Mouse (Mus musculus) spleen, adult 18-20 months (tissue): Measurements from ENCODE around the gene Mrpl38.
A peak's percentile ranks its signal among the peaks of the same experiment; 100 is the strongest.

ENCODE experiments used
- DNase-seq, 2 experiments: peaks; one replicate each; pipeline ENCODE4 v3.0.0; 2022; ENCODE audit warnings: mixed read lengths in 2 of 2

The Mrpl38 gene

GRCm38 (mm10) chr11:116138468-116139138 is at the start of gene Mrpl38:
TSS of gene Mrpl38 (minus strand) at chr11:116138868.
- peak; percentile 76 to 79 for DNase-seq

GRCm38 (mm10) chr11:116187226-116187930 is 48.7 kb upstream of the Mrpl38 start:
- no peak for DNase-seq

- no peak for DNase-seq
Measured at GRCm38 (mm10) chr11:116186360-116186759, 47.7 kb upstream of the Mrpl38 start.

- DNase-seq = no peak
Measured at GRCm38 (mm10) chr11:116185836-116186235, 47.2 kb upstream of the Mrpl38 start.

GRCm38 (mm10) chr11:116178411-116179121 is 39.9 kb upstream of the Mrpl38 start:
- DNase-seq = no peak

- no peak for DNase-seq
Measured at GRCm38 (mm10) chr11:116176010-116176409, 37.3 kb upstream of the Mrpl38 start.

- no peak for DNase-seq
Measured at GRCm38 (mm10) chr11:116174775-116175448, 36.2 kb upstream of the Mrpl38 start.

GRCm38 (mm10) chr11:116171959-116172358 is 33.3 kb upstream of the Mrpl38 start:
- no peak for DNase-seq

- DNase-seq = no peak
Measured at GRCm38 (mm10) chr11:116170003-116170800, 31.5 kb upstream of the Mrpl38 start.

GRCm38 (mm10) chr11:116169214-116169613 is 30.5 kb upstream of the Mrpl38 start:
- DNase-seq = no peak

GRCm38 (mm10) chr11:116167884-116168439 is 29.3 kb upstream of the Mrpl38 start, which contains the start of gene Fbf1:
TSS of gene Fbf1 (minus strand) at chr11:116168166.
- peak; percentile 87 to 92 for DNase-seq

GRCm38 (mm10) chr11:116167232-116167631 is 28.6 kb upstream of the Mrpl38 start:
- DNase-seq = no peak

- DNase-seq = no peak
Measured at GRCm38 (mm10) chr11:116163002-116163401, 24.3 kb upstream of the Mrpl38 start.

- DNase-seq = no peak
Measured at GRCm38 (mm10) chr11:116162146-116162545, 23.5 kb upstream of the Mrpl38 start.

- DNase-seq = no peak
Measured at GRCm38 (mm10) chr11:116161312-116161711, 22.6 kb upstream of the Mrpl38 start.

- no peak for DNase-seq
Measured at GRCm38 (mm10) chr11:116150960-116151359, 12.3 kb upstream of the Mrpl38 start.

GRCm38 (mm10) chr11:116149341-116149740 is 10.7 kb upstream of the Mrpl38 start:
- DNase-seq = no peak

- DNase-seq = no peak
Measured at GRCm38 (mm10) chr11:116148761-116149221, 10.1 kb upstream of the Mrpl38 start.

GRCm38 (mm10) chr11:116146294-116146985 is 7.8 kb upstream of the Mrpl38 start:
- no peak for DNase-seq

GRCm38 (mm10) chr11:116145481-116146293 is 7.0 kb upstream of the Mrpl38 start:
- no peak for DNase-seq
